Comparison of ENCODE assay signal across 18 mouse cellular contexts in the genomic region with DNA sequence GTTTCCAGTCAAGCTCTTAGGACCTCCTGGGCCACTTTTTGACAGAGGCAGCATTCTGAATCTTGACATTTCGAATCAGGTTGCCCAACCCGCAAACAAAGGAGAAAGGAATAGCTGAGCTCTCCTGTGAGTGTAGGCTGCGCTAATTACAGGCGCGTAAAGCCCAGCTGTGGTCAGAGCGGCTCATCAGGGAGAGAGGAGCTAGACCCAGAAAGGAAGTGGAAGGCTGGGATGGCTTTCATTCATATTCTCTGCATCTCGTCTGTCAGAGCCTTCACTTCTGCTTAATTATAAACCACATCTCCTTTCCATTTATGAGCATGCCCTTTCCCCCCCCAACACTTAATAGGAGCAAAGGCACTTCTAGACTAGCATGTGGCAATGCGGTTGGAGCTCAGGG.
DNase-seq lines count a peak whose midpoint lies in the region; ATAC-seq and TF ChIP-seq lines count a peak whose summit lies in the region.
"Had no signal": no experiment of that assay in that cellular context is flagged by ENCODE, and none has a peak within 500 bp of the region (broad histone marks: within the 10 kb centered on the region; RNA-seq: fewer than 3 reads in every experiment).

No protein-coding gene starts in this region.

- no peaks in the 10 kb centered on the region for H3K27me3 ChIP-seq in hindbrain, embryonic 10.5 days (ENCODE audit: insufficient read depth, poor library complexity, severe bottlenecking)
- no peaks in the 10 kb centered on the region for H3K27me3 ChIP-seq in hindbrain, embryonic 14.5 days (ENCODE audit: control insufficient read depth, insufficient read depth, low read length)
- no peaks in the 10 kb centered on the region for H3K27me3 ChIP-seq in neural tube, embryonic 11.5 days (ENCODE audit: control insufficient read depth, insufficient read depth, low read length)
- H3K27me3 ChIP-seq: neural tube, embryonic 12.5 days had no signal

- no peak overlapping the region for H3K4me3 ChIP-seq in hindbrain, embryonic 10.5 days
- no peak overlapping the region for H3K4me3 ChIP-seq in hindbrain, embryonic 14.5 days (replicated peaks; ENCODE audit: low read length)
- H3K4me3 ChIP-seq in neural tube, embryonic 11.5 days (ENCODE audit: low read depth, low read length): no peak overlapping the region
- no peak overlapping the region for H3K4me3 ChIP-seq in layer of hippocampus, adult 2 months
- H3K4me3 ChIP-seq: neural tube, embryonic 12.5 days had no signal

- H3K4me1 ChIP-seq in hindbrain, embryonic 10.5 days (replicated peaks): peaks cover 4% of the 10 kb centered on the region; the same call in 1 of the 2 replicates
- no peaks in the 10 kb centered on the region for H3K4me1 ChIP-seq in hindbrain, embryonic 14.5 days (replicated peaks; ENCODE audit: control insufficient read depth, insufficient read depth, low read length)
- H3K4me1 ChIP-seq in neural tube, embryonic 11.5 days (ENCODE audit: control insufficient read depth, insufficient read depth, low read length): no peaks in the 10 kb centered on the region
- H3K4me1 ChIP-seq: neural tube, embryonic 12.5 days had no signal

- H3K36me3 ChIP-seq in hindbrain, embryonic 10.5 days: no peaks in the 10 kb centered on the region
- H3K36me3 ChIP-seq in hindbrain, embryonic 14.5 days (replicated peaks; ENCODE audit: control insufficient read depth, insufficient read depth): no peaks in the 10 kb centered on the region
- H3K36me3 ChIP-seq in neural tube, embryonic 11.5 days (ENCODE audit: control insufficient read depth, insufficient read depth, low read length): no peaks in the 10 kb centered on the region
- H3K36me3 ChIP-seq: neural tube, embryonic 12.5 days had no signal

- no peak overlapping the region for H3K9ac ChIP-seq in hindbrain, embryonic 14.5 days
- H3K9ac ChIP-seq in neural tube, embryonic 11.5 days (ENCODE audit: low read length): no peak overlapping the region
- H3K9ac ChIP-seq: neural tube, embryonic 12.5 days had no signal

- TF ChIP-seq CTCF in layer of hippocampus, adult 2 months (conservative IDR thresholded peaks at IDR 0.05): no peak

- DNase-seq in hindbrain, embryonic 10.5 days (ENCODE audit: low spot score): peak; percentile 23
- DNase-seq in hindbrain, embryonic 14.5 days (ENCODE audit: low spot score): no peak
- peak; percentile 32 for DNase-seq in neural tube, embryonic 11.5 days (ENCODE audit: low spot score)
- no peak for DNase-seq in neural tube, embryonic 10.5 days (ENCODE audit: extremely low spot score, low spot score)
- DNase-seq in retina, postnatal 1 day: peak; percentile 39
- DNase-seq in layer of hippocampus, adult 2 months (ENCODE audit: low spot score in 2 of 2): no peak
- DNase-seq in urinary bladder, adult 18-20 months (ENCODE audit: low spot score in 2 of 2): no peak
- DNase-seq: adrenal gland, postnatal 14 days; B cell, adult 2 months; cerebellum, postnatal 10 days; gastrocnemius, postnatal 10 days; heart, postnatal 10 days; right cerebral cortex, postnatal 4 days had no signal

- ATAC-seq in hindbrain, embryonic 14.5 days (ENCODE audit: low FRiP score): no peak
- ATAC-seq in neural tube, embryonic 11.5 days (ENCODE audit: insufficient read depth, low FRiP score, low TSS enrichment): 0 out of 2 replicates have a peak, but pooled peaks have one; percentile 41
- peak; percentile 96 for ATAC-seq in megakaryocyte, adult 5-6 weeks (ENCODE audit: poor library complexity, severe bottlenecking)
- ATAC-seq: forebrain, embryonic 16.5 days; inflammation-experienced regulatory T-cells, adult 6 months had no signal

- WGBS in hindbrain, embryonic 10.5 days: 56% methylated on average over 8 of the region's 8 CpGs
- 44% methylated on average over 8 of the region's 8 CpGs for WGBS in hindbrain, embryonic 14.5 days
- 62% methylated on average over 8 of the region's 8 CpGs for WGBS in neural tube, embryonic 11.5 days

- H3K27ac ChIP-seq in hindbrain, embryonic 10.5 days: no peak overlapping the region
- H3K27ac ChIP-seq in hindbrain, embryonic 14.5 days: no peak overlapping the region
- H3K27ac ChIP-seq in neural tube, embryonic 11.5 days (ENCODE audit: low read depth, low read length): no peak overlapping the region
- H3K27ac ChIP-seq in layer of hippocampus, adult 2 months: no peak overlapping the region
- H3K27ac ChIP-seq: kidney, postnatal 0 days; neural tube, embryonic 12.5 days had no signal

- H3K4me2 ChIP-seq in hindbrain, embryonic 14.5 days (replicated peaks): no peak overlapping the region
- no peak overlapping the region for H3K4me2 ChIP-seq in neural tube, embryonic 11.5 days (ENCODE audit: low read depth)
- H3K4me2 ChIP-seq: neural tube, embryonic 12.5 days had no signal

- no peaks in the 10 kb centered on the region for H3K9me3 ChIP-seq in hindbrain, embryonic 10.5 days
- no peaks in the 10 kb centered on the region for H3K9me3 ChIP-seq in hindbrain, embryonic 14.5 days (ENCODE audit: control insufficient read depth, low read length)
- no peaks in the 10 kb centered on the region for H3K9me3 ChIP-seq in neural tube, embryonic 11.5 days (ENCODE audit: control insufficient read depth, low read length)
- H3K9me3 ChIP-seq: neural tube, embryonic 12.5 days had no signal

Comparison
In these comparisons a context has a peak if more than half of its experiments do, and no peak if none do; other contexts are left out.
1. DNase-seq: peak in hindbrain, embryonic 10.5 days (single experiment), neural tube, embryonic 11.5 days (single experiment) and retina, postnatal 1 day (single experiment); none in hindbrain, embryonic 14.5 days (single experiment), neural tube, embryonic 10.5 days (single experiment), layer of hippocampus, adult 2 months (0 of 2) and urinary bladder, adult 18-20 months (0 of 2).